Mouse (Mus musculus): ENCODE results near the gene U2af1l4. TPM values are rescaled to one million over a fixed set of nuclear protein-coding genes. Genes with fewer than 3 reads are reported as not detected.
A peak's percentile ranks its signal among the peaks of the same experiment; 100 is the strongest.

Gene U2af1l4
- polyA plus RNA-seq, 1 experiment from 2014 or later: 96.7 TPM

DNA sequence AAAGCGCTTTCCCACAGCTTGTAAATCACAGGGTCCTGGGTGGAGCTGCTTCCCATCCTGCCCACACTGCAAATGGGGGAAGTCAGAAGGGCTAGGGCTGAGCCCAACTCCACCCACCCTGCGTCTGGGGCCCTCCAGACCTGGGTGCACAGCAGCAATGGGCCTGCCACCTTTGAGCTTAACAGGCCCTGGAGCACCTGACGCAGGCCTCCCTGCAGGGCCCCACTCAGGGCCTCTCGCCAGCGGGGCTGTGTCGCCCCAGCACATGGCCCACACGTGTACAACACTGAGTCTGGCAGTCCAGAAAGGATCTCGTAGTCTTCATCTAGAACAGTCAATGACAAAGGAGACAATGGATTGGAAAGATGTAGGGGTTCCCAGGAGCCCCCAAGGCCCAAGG, 16.8 kb downstream of the U2af1l4 start:
- no peak overlapping the region for H3K27ac ChIP-seq
- peaks cover 100% of the 10 kb centered on the region for H3K36me3 ChIP-seq (replicated peaks)
- no peaks in the 10 kb centered on the region for H3K9me3 ChIP-seq
- H3K4me1 ChIP-seq: no peaks in the 10 kb centered on the region
- WGBS: 89% methylated on average over 8 of the region's 8 CpGs
- H3K4me3 ChIP-seq: no peak overlapping the region
- no peaks in the 10 kb centered on the region for H3K27me3 ChIP-seq (ENCODE audit: poor library complexity, severe bottlenecking)
- DNase-seq (ENCODE audit: extremely low spot score, low spot score): no peak

DNA sequence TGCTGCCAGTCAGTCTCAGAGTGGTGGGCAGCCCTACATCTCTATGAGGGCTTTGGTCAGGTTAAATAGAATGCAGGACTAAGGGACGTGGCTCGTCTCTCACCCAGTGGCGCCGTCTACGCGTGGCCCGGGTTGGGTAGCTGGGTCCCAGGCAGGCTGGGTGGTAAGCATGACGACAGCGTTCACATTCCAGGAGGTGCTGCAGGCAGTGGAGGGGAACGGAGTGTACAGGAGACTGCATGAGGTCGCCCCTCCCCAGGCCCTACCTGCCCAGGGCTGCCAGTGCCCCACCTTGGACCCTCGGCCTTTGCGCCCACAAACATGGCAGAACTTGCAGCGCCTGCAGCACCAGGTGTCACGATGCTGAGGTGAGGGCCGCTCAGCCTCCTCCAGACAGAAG, 18.4 kb downstream of the U2af1l4 start:
- Histone ChIP-seq H3K27me3 (ENCODE audit: poor library complexity, severe bottlenecking) (no peaks in the 10 kb centered on the region), H3K36me3 (replicated peaks) (peaks cover 100% of the 10 kb centered on the region), H3K9me3 (no peaks in the 10 kb centered on the region), H3K4me1 (peaks cover 2% of the 10 kb centered on the region), H3K27ac (no peak overlapping the region), H3K4me3 (no peak overlapping the region)
- 95% methylated on average over 16 of the region's 16 CpGs for WGBS
- no peak for DNase-seq (ENCODE audit: extremely low spot score, low spot score)

DNA sequence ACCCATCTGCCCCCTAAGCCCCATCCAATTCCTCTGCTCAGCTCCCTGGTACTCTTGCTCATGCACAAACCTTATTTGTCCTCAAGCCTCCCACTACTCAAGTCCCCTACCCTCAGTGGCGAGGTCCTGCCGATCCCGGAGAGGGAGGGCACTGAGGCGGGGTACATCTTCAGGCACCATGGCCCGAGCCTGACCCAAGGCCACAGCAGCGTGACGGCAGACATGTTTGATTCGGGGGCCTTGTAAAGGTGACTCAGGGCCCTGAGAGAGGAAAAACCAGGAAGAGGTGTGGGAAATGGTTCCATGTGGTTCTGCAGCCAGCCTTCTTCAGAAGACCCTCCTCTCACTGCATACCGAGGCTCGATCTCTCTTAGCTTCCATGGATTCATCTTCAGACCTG, 21.2 kb downstream of the U2af1l4 start:
- Histone ChIP-seq H3K36me3 (replicated peaks) (peaks cover 76% of the 10 kb centered on the region), H3K27ac (no peak overlapping the region), H3K4me3 (no peak overlapping the region), H3K4me1 (peaks cover 17% of the 10 kb centered on the region), H3K27me3 (ENCODE audit: poor library complexity, severe bottlenecking) (no peaks in the 10 kb centered on the region), H3K9me3 (no peaks in the 10 kb centered on the region)
- DNase-seq (ENCODE audit: extremely low spot score, low spot score): no peak
- 93% methylated on average over 10 of the region's 10 CpGs for WGBS

DNA sequence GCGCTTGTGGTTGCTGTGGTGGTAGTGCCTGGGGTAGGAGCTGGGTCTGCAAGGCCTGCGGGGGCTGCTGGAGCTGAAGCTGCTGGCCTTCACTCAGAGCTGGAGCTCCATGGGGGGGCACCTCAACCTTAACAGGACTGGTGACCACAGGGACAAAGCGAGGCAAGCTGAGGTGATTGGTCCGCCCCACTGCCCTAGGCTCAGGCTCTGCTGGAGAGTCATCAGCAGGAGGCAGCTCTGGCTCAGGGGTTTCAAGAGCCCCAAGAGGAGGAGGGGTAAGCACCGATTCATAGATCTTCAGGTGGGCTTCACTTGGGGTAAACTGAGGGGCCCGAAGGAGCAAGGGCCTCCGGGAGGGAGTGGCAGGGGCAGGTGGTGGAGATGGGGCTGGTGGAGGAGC, 22.1 kb downstream of the U2af1l4 start:
- whole genome bisulfite sequencing: 92% methylated on average over 7 of the region's 7 CpGs
- H3K27ac ChIP-seq: no peak overlapping the region
- DNase-seq (ENCODE audit: extremely low spot score, low spot score): no peak
- H3K4me1 ChIP-seq: peaks cover 24% of the 10 kb centered on the region
- H3K27me3 ChIP-seq (ENCODE audit: poor library complexity, severe bottlenecking): no peaks in the 10 kb centered on the region
- H3K9me3 ChIP-seq: no peaks in the 10 kb centered on the region
- peaks cover 68% of the 10 kb centered on the region for H3K36me3 ChIP-seq (replicated peaks)
- peak overlapping the region; percentile 7; the same call in 1 of the 2 replicates for H3K4me3 ChIP-seq

DNA sequence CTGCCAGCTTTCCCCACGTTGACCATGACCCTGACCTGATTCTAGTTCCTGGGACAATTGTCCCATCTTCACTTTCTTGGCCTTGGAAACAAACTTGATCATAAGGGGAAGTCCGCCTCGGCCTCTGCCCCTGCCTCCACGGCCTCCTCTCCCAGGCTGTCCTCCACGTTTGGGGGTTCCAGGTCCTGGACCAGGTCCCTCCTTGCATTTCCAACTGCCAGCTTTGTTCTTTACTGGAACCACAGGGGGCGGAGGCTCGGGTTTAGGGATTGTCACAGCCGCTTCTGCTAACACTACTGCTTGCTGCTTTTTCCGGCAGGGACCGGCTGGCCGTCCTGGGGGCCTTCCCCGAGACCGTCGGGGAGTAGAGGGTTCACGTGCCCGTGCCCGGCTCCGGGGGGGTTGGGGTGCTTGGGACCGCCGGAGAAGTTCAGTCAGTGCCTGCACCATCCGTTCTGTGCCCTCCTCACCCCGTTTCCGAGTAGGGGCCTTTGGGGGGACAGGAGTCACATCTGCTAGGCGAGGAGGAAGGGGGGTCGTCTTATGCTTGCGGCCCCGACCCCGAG, 23.4 kb downstream of the U2af1l4 start:
- Histone ChIP-seq H3K4me1 (peaks cover 32% of the 10 kb centered on the region), H3K4me3 (peak overlapping the region; percentile 98), H3K27ac (0 out of 2 replicates have a peak overlapping the region, but pooled peaks have one; percentile 21), H3K27me3 (ENCODE audit: poor library complexity, severe bottlenecking) (no peaks in the 10 kb centered on the region), H3K36me3 (replicated peaks) (peaks cover 54% of the 10 kb centered on the region), H3K9me3 (no peaks in the 10 kb centered on the region)
- WGBS: 90% methylated on average over 28 of the region's 28 CpGs
- no peak for DNase-seq (ENCODE audit: extremely low spot score, low spot score)

DNA sequence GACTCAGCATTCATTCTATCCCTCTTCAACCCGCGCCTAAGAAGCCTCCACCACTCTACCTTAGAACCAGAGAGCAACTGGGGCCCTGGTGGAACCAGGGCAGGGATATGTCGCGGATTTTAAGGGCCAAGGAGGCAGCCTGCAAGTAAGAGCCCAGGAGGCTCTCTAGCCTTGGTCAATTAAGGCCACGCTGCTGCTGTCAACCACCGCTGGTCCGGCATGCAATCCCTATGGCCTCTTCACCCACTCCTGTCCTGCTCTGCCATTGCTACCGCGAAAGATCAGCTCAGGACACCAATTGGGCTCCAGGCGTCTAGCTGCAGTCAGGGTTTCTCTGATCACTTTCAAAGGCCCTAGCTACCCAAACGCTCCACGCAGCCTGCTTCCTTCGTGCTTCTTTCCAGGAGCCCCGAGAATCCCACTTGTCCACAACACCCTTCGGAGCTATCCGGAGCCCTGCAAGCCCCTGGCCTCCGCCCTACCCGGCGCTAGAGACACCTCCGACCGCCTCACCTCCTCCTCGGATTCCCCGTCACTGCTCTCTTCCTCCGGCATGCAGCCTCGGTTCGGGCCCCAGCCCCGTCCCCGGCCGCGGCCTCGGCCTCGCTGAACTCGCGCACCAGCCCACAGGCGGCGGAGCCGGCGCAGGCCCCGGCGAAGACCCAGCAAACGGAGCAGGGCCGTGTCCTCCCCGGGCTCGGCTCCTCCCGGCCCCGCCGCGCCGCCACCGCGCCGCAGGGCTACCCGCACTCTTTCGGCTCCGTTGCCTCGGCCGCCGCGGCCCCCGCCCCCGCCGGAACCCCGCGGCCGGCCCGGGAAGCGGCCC, 25.0 kb downstream of the U2af1l4 start:
- WGBS: 1% methylated on average over 59 of the region's 67 CpGs
- Histone ChIP-seq H3K27ac (peak overlapping the region; percentile 99), H3K9me3 (no peaks in the 10 kb centered on the region), H3K4me1 (peaks cover 40% of the 10 kb centered on the region), H3K36me3 (replicated peaks) (peaks cover 39% of the 10 kb centered on the region), H3K4me3 (peak overlapping the region; percentile 98), H3K27me3 (ENCODE audit: poor library complexity, severe bottlenecking) (no peaks in the 10 kb centered on the region)
- peak; percentile 49 for DNase-seq (ENCODE audit: extremely low spot score, low spot score)

DNA sequence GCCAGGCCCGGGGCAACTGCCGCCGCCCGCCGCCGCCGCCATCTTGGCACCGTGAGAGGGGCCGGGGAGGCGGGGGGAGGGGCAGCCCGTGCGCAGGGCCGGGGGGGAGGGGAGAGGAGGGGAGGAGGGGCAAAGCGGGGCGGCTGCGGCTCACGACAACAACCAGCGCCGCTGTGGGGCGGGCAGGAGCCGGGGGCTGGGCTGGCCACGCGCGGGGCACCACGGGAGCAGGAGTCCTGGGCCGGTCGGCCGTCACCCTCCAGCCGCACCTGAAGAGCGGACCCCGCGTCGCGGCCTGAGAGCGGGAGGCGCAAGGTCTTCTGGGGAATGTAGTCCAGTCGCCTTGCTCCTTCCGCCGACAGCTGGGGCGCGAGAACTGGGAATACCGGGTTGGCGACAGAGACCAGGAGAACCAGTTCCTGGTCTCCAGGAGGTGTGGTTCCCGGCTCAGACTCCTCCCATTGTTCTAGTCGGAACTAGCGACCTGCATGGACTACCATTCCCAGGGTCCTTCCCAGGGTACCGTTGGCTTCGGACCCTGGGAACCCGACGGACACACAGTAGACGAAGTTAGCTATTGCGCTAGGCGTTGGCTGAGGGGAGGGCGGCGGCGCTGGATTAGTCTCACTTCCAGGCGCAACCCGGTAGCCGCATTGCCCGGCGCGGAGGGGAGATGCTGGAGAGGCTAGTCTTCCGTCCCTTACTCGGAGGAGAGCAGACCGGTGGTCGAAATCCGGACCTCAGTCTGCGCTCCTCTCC, 25.8 kb downstream of the U2af1l4 start, which contains the start of gene Kmt2b:
TSS of gene Kmt2b (minus strand) at position 51 of the 759 bp plus-strand sequence.
- H3K27ac ChIP-seq: peak within 1 kb of the TSS; percentile 99

DNA sequence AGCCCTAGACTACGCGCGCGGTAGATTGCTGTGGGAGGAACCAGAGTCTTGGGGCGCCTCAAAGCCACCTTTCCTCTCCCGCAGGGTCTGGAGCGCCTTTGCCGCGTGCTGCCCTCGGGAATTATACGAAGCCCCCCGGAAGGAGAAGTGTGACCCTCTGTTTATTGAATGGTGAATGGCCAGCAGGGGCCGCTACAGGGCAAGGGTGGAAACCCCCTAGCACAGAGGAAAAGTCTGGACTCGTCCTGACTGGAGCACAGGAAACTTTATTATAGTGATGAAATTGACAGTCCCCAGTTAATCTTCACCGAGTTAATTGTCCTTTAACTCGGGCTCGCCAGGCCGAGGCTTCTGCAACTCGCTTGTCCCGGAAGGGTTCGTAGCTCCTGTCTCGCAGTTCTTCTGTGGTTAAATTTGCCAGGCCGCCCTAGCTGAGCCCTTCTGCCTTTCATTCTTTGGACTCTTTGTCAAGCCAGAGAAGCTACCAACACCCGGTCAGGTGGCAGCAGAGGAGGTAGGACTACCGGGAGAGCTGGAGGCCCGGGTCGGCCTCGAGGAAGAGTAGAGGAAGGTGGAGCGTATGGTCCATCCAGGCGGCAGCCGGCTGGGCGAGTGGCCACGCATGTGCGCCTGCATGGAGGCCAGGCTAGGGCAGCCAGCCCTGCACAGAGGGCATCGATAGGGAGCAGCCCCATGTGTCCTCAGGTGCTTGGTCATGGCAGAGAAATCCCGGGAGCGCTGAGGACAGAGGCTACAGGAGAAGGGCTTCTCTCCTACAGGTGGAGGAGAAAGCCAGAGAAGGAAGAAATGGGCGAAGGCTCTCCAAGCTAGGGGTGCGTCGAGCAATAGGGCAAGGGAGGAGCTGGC, 26.6 kb downstream of the U2af1l4 start:
- no peaks in the 10 kb centered on the region for H3K9me3 ChIP-seq

More for the DNA sequence above, 25.8 kb downstream of the U2af1l4 start, which contains the start of gene Kmt2b:
- H3K9me3 ChIP-seq: no peaks in the 10 kb centered on the region
- H3K36me3 ChIP-seq (replicated peaks): peaks cover 31% of the 10 kb centered on the region
- DNase-seq (ENCODE audit: extremely low spot score, low spot score): peak; percentile 97
- peak within 1 kb of the TSS; percentile 98 for H3K4me3 ChIP-seq
- H3K4me1 ChIP-seq: peaks cover 40% of the 10 kb centered on the region
- H3K27me3 ChIP-seq (ENCODE audit: poor library complexity, severe bottlenecking): no peaks in the 10 kb centered on the region
- under 1% methylated on average over 63 of the region's 68 CpGs for WGBS

DNA sequence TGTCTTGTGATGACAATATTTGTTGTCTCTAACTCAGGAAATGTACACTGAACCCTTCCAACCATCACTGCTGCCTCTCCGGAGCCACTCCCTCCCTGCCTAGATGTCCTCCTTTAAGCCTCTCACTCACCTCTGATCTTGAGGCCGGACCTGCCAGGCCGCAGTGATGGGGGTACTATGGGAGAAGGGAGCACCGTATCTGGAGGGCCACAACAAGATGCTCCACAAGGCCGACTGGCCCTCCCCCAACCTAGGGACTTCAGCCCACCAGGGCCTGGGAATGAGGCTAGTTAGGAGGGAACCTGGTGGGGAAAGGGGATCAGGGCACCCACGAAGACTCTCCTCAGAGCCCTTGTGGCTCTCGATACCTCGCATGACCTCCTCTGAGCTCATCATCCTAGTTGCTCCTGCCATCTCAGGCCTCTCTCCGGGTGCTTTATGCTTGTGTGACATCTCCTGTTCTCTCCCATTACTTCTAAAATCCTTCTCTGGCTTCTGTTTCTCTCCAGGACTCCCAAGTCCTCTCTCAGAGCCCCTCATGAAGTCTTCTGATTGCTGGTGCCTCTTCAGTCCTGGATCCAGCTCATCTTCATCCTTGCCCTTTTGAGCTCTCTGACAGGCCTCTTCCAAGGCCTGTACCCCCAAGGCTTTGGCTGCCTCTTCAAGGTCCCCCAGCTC, 28.0 kb downstream of the U2af1l4 start:
- H3K4me1 ChIP-seq: peaks cover 40% of the 10 kb centered on the region
- no peaks in the 10 kb centered on the region for H3K27me3 ChIP-seq (ENCODE audit: poor library complexity, severe bottlenecking)
- H3K9me3 ChIP-seq: no peaks in the 10 kb centered on the region
- peak overlapping the region; percentile 9; the same call in 1 of the 2 replicates for H3K27ac ChIP-seq
- no peak for DNase-seq (ENCODE audit: extremely low spot score, low spot score)
- no peak overlapping the region for H3K4me3 ChIP-seq
- 80% methylated on average over 9 of the region's 9 CpGs for WGBS
- H3K36me3 ChIP-seq (replicated peaks): peaks cover 9% of the 10 kb centered on the region

More for the DNA sequence above, 26.6 kb downstream of the U2af1l4 start:
- H3K4me1 ChIP-seq: peaks cover 40% of the 10 kb centered on the region
- peak overlapping the region; percentile 98 for H3K4me3 ChIP-seq
- no peaks in the 10 kb centered on the region for H3K27me3 ChIP-seq (ENCODE audit: poor library complexity, severe bottlenecking)
- peak; percentile 87 for DNase-seq (ENCODE audit: extremely low spot score, low spot score)
- H3K36me3 ChIP-seq (replicated peaks): peaks cover 23% of the 10 kb centered on the region
- WGBS: 31% methylated on average over 40 of the region's 40 CpGs
- peak overlapping the region; percentile 99 for H3K27ac ChIP-seq

DNA sequence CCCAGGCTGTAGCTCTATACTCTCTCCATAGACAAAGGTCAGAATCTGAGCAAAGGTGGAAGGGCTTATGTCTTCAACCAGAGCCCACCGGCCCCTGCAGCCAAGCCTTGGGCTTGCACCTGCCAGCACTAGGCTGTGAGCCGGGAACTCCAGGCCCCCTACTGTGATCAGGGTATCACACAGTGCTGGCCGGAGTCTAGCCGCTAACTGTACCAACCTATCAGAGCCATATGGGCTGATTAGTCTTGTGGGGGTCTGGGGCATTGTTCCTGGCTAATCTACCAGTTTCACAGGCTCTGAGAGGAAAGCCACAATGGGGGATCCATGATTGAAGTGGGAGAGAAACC, 28.5 kb downstream of the U2af1l4 start:
- no peaks in the 10 kb centered on the region for H3K9me3 ChIP-seq
- H3K36me3 ChIP-seq (replicated peaks): peaks cover 4% of the 10 kb centered on the region
- no peaks in the 10 kb centered on the region for H3K27me3 ChIP-seq (ENCODE audit: poor library complexity, severe bottlenecking)
- no peak overlapping the region for H3K4me3 ChIP-seq
- H3K27ac ChIP-seq: peak overlapping the region; percentile 9; the same call in 1 of the 2 replicates
- 37% methylated on average over 4 of the region's 4 CpGs for WGBS
- DNase-seq (ENCODE audit: extremely low spot score, low spot score): no peak
- peaks cover 38% of the 10 kb centered on the region for H3K4me1 ChIP-seq

DNA sequence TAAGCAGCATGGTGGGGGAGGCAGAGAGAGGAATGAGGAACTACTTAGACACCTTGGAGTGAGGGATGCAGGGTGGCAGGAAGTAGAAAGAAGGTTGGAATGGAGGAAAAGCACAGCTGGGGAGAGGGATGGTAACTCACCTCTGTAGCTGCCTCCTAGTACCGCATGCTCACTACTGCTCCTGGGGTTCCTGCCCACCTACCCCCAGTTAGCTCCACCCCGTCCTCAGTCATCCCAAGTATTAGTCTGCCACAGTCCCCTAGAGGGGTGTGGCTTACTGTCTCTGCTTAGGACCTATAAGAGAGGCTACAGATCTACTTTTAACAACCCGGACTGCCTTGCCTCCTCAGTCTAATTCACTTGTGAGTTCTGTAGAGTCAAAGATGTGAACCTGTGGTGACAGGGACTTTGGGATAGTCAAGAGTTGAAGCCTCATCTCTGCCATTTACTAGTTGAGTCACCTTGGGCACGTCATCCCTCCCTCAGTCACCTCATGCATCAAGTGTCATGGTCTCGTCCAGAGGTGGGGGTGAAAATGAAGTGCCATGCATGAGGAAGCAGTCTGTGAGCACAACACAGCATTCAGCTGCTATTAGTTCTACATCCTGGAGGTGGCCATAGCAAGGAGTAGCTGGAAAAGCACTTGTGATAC, 29.8 kb downstream of the U2af1l4 start:
- WGBS: 65% methylated on average over 5 of the region's 5 CpGs
- Histone ChIP-seq H3K27ac (no peak overlapping the region), H3K4me3 (no peak overlapping the region), H3K4me1 (peaks cover 26% of the 10 kb centered on the region), H3K36me3 (replicated peaks) (no peaks in the 10 kb centered on the region), H3K27me3 (ENCODE audit: poor library complexity, severe bottlenecking) (no peaks in the 10 kb centered on the region), H3K9me3 (no peaks in the 10 kb centered on the region)
- DNase-seq (ENCODE audit: extremely low spot score, low spot score): no peak
